Mouse (Mus musculus) WW6 (cell line): ENCODE measurements around the gene Pcx.

ENCODE experiments used
- DNase-seq: peaks from one replicate; pipeline ENCODE4 v3.0.0-alpha.2; 2013; ENCODE audit warnings: low read depth, low spot score

Pcx gene

DNA sequence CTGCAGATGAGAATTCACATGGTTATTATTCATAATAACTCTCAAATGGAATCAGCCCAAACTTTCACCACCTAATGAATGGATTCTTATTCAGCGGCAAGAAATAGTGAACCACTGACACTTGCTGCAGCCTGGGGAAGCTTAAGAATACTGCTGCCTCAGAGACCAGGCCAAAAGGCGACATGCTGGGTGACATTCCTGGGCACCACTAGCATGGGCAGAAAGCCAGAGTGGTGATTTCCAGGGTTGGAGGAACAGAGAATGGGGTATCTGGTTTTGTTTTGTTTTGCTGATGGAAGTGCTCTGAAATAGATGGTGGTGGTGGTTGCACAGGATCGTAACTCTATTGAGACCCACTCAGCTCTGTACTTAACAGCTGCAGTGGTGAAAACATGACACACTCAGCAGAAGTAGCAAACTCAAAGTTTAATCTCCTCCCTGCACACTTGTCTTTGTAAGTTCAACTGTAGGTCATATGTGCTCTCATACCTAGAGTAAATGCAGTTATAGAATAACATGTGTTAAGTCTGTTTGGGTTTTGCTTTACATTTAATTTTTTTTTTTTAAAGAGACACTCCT lies 38.1 kb downstream of the Pcx start:
- DNase-seq, result no peak

DNA sequence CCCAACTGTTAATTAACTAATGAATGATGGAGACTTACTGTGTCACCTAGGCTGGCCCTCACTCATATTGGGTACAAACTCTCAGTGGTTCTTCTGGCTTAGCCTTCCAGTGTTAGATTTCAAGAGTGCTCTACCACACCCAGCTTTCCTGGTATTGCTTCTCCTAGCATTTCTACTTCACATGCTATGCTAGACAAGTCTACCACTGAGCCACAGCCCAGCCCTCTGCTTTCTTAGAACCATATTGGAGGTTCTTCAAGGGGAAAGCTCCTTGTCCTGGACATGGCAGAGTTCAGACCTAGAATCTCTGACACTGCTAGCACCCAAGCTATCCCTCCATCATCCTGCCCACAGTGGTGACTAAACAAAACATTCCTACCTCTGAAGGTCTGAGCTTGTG lies 44.0 kb downstream of the Pcx start:
- no peak for DNase-seq

DNA sequence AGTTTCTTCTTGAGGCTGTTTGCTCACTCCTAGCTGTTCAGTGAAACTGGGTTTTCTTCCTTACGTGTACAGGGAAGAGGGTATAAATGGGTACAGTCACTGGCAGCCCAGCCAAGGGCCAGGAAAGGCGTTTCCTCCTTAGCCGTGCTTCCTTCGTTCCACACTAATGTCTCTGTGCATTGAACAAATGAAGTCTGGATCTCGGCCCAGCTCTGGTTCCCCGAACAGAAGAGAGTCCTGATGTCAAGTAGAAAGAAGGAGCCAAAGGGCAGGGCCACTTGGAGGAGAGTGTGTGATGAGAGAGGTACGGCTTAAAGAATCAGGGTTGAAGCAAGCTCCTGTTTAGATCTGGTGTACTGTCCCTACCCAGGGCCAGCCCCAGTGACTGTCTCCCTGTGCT lies 44.8 kb downstream of the Pcx start:
- DNase-seq, result no peak

DNA sequence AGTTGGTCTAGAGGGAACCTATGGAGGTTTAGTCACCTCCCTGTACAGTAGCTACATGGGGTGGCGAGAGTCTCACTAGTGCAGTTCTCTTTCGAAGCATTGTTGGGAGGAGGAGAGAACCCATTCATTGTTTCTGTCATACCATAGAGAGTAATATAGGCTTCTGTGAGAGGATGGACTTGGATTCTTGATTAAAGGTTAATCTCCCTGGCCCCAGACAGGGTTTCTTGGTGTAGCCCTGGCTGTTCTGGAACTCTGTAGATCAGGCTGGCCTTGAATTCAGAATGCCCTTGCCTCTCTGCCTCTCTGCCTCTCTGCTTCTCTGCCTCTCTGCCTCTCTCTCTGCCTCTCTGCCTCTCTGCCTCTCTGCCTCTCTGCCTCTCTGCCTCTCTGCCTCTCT lies 46.5 kb downstream of the Pcx start:
- DNase-seq, result no peak

DNA sequence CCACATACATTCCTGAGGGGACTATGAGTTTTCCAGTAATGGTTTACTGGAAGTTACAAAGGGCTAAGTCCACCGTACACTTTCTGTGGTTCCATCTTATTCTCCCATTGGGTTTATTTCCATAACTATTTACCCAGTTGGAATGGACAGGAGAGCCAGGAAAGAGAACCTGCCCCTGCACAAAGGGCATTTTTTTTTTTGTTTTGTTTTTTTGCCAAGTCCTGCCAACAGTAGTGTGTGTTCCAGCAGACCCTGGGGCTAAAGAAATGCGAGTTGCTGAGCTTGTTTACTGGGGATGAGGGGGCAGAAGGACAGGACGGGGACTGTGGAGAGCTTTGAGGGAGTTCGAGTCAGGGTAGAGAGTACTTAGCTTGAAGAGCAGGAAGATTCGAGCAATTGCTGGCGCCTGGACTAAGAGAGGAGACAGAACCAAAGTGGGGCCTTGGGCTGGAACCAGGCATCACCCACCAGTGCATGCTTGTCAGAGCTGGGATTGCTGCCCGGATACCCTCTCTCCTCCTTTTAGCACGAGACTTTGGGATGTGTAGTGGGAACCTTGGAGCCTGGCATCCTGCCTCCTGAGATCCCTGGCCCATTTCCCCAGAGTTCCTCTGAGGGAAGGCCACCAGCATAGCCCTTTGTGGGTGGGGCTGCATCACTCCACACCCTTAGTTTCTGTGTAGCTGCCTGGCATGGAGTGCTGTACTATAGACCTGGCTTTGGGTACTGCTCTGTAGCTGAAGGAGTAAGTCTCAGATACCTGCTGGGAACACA lies 47.7 kb downstream of the Pcx start:
- DNase-seq, result no peak

DNA sequence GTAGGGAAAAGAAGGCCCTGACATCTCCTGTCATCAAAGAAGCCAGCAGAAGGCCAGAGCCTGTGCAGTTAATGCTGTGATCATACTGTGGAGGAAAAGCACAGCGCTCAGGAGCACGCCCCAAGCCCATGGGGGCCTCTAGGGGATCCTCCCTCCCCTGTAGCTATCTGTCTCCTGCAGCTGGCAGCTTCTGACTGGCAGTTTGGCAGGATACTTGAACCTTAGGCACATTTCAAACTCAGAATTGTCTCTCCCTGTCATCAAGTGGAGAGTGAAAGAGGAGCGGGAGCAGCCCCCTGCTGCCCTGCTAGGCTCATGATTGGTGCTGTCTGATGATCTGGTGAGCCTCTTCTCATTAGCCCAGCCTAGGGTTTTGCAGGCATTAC lies 48.3 kb downstream of the Pcx start:
- DNase-seq, result no peak

DNA sequence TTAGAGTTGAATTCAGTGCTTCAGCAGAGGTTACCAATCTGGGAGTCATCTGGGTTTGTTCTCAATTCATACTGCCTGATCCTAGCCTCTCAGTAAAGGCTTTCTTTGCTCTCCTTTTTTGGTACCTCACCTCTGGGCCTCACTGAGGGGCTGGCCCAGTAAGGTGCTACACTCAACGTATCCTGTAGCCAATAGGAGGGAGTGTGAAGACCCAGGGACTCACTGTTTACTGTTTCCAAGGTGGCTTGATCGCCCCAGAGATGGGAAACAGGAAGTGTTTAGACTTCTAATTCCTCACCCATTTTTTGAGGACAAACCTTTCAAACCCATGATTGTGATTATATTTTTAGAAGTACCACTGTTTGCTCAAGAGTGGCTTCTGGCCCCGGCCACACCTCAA lies 48.7 kb downstream of the Pcx start:
- no peak for DNase-seq

DNA sequence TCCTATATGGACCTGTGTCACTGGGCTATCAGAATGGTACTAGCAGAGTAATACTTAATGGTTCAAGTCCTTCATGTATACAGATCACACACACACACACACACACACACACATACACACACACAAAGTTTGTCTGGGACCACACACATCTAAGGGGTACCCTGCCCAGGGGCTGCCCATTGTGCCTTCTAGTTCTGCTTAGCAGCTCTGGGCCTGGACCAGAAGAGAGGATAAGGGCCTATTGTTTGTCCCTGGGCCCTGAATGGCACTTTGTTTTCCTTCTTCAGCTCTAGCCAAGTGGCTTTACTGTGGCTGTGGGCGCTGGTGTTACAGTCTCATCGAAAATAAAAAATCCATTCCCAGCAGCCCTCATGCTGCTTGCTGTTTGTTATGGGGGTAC lies 49.3 kb downstream of the Pcx start:
- DNase-seq, result no peak

DNA sequence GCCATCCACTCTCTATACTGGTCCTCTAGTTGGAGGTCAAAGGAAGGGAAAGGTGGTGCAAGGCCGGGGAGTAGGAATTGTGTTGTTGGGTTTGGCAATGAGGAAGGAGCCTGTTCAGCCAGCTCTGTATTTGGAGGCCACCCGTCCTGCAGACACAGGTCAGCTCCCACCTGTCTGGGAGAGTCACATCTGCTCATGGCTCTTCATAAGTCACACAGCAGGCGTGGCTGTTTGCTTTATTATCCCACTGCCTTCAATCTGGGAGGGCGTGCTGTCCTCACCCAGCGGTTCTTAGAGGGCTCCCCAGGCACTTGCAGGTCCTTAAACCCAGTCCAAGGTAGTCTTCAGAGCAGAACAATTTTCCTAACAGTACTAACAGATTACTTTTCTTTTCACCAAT lies 49.9 kb downstream of the Pcx start:
- no peak for DNase-seq

DNA sequence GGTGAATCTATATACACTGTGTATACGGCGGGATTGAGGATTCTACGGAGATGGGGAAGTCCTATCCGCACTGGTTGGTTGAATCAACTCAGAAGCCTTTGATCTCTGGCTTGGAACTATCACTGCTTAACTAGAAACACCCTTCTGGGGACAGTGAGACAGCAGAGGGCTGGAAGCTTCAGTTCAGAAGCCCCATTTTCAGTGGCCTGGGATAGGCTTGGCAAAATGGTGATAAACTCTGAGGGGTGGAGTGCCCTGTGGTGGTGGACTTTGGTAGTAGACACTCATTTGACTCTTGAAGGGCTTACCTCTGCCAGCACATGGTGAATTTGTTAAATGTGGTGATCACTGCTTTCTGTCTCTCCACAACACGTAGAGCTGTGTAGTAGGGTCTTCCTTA lies 55.4 kb downstream of the Pcx start:
- DNase-seq, result no peak

DNA sequence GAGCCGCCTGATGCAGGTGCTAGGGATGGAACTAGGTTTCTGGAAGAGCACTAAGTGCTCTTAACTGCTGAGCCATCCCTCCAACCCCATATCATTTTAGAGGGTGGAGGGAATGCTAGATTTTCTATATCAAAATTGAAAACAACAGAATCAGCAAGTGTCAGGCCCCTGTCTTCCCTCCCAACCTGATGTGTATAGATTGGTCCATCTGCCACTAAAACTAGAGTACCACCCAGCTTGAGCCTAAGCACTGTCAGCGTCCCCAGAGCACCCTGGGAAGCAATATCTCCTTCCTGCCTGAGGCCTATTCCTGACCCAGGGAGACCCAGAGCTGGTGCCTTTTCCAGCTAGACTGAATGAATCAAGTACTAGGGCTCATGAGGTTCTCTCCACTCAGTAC lies 56.6 kb downstream of the Pcx start:
- DNase-seq, result no peak

DNA sequence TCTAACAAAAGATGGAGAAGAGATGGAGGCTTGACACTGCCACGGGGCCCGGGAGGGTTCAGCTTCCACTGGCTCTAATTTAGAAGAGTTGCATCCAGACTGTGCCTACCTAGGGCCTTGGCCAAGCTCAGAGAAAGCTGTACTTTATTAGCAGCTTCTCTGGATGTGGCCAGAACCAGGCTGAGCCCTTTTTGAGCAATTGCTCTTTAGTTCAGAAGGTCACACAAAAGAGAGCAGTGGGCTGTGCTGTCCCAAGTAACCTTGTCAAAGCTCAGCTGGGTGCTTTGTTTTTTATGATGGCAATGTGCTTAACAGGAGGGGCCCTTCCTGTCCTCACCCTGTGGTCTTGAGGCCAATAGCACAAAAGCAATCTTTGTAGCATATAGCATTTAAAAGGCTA lies 57.4 kb downstream of the Pcx start:
- no peak for DNase-seq

DNA sequence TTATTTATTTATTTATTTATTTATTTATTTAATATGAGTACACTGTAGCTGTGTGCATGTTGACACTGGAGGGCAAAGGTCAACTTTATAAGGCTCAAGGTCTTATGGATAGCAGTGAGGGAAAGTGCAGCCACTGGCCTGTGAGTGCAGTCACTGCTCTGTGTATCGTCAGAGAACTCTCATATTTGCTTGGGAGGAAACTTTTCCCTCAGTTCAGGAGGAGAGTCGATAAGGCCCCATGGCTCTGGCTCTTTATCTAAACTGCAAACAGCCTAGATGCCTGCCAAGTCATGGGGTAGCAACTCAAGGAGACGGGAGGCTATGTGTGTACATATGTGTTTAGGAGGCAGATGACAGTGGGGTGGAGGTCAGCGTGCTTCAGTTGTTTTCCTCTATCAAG lies 58.6 kb downstream of the Pcx start:
- DNase-seq, result no peak

DNA sequence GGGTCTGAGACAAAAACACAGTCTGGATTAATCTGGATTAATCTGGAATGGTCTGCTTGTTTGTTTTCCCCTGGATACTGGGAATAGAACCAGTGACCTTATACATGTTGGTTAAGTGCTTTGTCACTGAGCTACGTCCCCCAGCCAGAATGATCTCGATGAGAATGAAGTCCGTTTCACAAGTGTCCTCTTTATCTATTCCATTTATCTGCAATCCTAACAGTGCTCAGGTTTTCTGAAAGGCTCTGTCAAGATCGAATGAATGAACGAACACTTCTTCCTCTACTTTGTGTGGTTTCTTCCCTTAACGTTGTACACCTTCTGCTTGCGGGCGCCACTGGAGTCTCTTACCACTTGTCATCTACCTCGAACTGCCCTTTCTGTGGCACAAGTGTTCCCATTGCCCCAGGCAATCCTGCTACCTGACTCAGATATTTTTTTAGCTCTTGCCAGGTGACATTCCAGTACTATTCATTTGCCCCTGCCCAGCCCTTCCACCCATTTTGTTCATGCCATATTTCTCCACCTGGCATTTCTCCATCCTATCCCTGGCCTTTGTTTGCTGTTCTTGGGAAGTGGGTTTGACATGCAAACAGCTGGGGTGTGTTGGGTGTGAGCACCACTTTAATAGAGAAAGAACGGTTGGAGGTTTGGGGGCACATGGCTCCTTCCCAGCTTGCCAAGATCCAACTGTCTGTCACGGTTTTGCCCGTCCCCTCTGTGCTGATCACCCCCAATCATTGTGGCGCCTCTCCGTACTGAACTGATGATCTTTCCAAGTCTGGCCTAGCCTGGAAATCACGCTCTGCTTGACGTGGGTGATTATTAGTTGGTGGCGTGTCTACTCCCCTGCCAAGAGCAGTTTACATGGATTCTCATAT lies 59.3 kb downstream of the Pcx start:
- DNase-seq, result no peak

DNA sequence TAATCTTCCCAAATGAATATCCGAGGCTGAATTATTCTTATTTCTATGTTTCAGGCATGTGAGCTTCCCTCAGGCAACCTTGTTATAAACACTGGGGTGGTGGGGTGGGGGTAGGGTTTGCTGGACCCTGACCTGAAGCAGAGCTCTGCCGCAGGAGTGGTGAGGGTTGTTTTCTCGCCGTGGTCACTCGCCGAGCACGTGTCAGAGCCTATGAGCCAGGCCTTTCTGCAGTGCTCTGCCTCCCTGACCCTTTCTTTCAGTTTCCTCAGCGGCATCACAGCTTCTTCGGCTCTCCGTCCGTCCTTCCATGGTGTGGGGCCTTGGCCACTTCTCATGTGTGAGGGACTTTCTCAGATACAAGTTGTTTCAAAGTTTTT lies 60.0 kb downstream of the Pcx start:
- no peak for DNase-seq

DNA sequence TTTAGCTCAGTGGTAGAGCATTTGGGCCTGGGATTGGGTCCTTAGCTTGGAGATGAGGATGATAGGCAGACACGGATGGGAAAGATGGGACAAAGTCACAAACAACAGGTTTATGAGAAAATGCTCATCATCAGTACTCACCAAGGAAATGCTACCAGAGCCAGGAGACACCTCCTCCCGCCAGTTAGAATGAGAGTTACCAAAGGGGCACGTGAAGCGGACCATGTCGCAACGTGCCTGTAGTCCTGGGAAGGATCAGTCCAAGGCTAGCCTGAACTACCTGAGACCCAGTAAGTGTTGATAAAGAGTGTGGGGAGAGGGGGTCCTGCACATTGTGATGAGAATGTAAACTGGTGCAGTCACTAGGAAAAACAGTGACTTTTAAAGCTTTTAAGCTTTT lies 60.5 kb downstream of the Pcx start:
- DNase-seq, result no peak

DNA sequence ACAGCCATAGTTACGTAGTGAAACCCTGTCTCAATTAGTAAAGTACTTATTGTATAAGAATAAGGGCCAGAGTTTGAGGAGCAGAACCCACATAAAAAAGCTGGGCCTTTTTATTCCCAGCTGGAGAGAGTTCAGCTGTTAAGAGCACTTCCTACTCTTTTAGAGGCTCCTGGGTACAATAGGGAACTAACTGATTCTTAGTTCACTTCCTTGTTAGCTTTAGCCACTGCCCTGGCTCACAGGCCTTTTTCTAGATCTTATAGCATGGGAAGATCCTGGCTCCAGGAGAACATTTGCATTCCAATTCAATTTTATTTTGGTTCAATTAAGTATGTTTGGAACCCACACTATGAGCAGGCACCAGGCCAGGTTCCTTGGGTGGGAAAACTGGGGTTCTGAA lies 61.4 kb downstream of the Pcx start:
- no peak for DNase-seq

DNA sequence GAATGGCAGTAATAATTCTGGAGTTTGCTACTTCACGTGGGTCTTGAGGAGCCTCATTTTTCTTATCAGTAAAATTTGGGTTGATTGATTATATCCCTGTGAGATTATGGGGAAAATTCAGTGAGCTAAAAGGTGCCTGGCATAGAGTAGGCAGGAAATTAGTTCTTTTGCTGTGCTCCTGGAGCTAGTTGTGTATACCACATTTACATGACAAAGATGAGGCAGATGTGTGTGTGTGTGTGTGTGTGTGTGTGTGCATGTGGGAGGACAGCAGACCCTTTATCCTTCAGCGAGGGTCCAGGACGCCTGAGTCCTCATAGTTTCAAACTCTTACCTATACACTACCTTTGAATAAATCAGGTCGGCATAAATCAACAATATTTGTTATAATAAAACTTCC lies 61.8 kb downstream of the Pcx start:
- no peak for DNase-seq

DNA sequence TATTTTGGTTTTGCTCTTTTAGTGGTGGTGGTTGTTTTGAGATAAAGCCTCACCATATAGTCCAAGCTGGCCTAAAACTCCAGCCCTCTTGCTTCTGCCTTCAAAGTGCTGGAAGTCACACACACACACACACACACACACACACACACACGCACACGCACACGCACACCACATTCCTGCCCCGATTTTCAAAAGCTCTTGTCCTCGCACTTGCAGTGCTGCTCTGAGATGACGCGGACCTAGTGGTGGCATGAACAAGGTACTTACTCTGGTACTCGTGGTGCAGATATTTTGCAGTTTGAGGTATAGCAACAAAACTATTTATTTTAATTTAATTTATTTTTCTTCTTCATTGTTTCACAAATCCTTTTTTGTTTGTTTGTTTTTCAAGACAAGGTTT lies 62.2 kb downstream of the Pcx start:
- DNase-seq, result no peak

DNA sequence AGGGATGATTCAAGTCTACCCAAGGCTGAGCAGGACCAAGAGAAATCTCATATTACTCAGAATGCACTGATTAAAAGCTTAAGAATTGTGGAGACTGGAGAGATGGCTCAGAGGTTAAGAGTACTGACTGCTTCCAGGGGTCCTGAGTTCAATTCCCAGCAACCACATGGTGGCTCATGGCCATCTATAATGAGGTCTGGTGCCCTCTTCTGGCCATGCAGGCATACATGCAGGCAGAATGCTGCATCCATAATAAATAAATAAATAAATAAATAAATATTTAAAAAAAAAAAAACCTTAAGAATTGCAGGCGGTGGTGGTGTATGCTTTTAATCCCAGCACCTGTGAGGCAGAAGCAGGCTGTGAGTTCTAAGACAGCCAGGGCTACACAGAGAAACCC lies 63.0 kb downstream of the Pcx start:
- DNase-seq, result no peak

DNA sequence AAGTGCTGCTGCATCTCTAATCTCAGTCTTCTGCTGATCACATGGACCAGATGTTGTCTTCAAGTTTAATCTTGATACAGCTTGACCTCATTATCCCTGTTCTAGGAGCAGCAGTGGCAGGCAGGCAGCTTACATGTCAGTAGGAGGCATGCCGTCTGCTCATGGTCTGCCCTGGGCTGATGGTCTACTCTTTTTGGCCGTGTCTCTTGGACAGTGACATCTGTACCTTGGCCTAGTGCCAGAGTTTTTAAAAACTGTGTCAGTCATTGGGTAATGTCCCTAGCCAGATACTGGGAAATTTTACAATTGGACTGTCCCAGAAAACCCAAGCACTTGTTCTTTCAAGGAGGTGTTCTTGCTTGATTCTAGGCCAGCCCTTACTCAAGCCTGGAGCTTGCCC lies 68.5 kb downstream of the Pcx start:
- no peak for DNase-seq

DNA sequence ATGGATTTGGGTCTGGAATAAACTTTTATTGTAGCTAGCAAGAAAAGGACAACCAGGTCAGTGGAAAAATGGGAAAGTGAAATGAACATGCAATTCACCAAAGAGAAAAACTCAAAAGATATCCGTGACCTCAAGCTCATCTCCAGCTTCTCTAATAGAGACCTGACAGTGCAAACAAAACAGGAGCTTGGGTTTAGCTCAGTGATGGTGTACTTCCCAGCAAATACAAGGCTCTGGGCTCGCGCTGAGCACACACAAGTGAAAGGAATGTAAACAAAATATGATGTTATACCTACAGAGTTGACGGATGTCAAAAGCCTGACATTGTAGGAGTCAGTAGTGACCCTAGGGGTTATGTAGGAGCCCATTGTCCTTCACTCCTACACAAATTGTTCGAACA lies 69.0 kb downstream of the Pcx start:
- no peak for DNase-seq

DNA sequence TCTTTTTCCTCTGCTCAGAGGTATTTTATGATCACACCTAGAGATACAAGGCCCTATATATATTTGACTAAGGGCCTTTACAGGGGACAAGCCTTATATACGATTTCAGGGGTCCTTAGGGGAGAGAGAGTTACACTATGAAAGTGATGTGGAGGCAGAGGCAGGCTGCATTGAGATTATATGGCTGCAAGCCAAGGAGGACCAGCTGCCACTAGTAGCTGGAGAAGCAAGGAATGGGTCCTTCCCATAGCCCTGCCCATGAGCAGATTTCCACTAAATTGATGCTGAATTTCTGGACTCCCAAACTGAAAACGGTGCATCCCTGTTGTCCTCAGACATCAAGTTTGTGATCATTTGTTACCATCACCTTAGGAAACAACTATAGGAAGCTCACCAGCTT lies 73.6 kb downstream of the Pcx start:
- DNase-seq, result no peak
